Mouse (Mus musculus) macrophage (primary cell): ENCODE data around the gene Defb45. TPM values are rescaled to one million over a fixed set of nuclear protein-coding genes. Genes with fewer than 3 reads are reported as not detected.

ENCODE experiments used
- H3K27ac ChIP-seq: fragments of 350-480 bp; formaldehyde crosslinking; 2 replicates; pipeline ENCODE4 v1.9.0; 2021
- H3K36me3 ChIP-seq: fragments of 350-480 bp; formaldehyde crosslinking; 2 replicates; pipeline ENCODE4 v1.9.0; 2021; ENCODE audit errors: inconsistent target
- H3K4me3 ChIP-seq: fragments of 350-480 bp; formaldehyde crosslinking; 2 replicates; pipeline ENCODE4 v1.9.0; 2021; ENCODE audit errors: inconsistent target
- H3K79me2 ChIP-seq: fragments of 350-480 bp; formaldehyde crosslinking; 2 replicates; pipeline ENCODE4 v1.9.0; 2021; ENCODE audit errors: inconsistent target
- WGBS: methylation state at CpG from one replicate; pipeline ENCODE4 v1.1.7; 2026; ENCODE audit warnings: inconsistent platforms; ENCODE audit not compliant: missing documents; 5-methylcytosine and 5-hydroxymethylcytosine counted together
- polyA plus RNA-seq: library from polyadenylated mRNA; stranded (reverse); fragments of 250-400 nt; gene quantifications from 3 replicates; pipeline ENCODE4 v1.2.4, GENCODE M21; 2018; ENCODE audit warnings: inconsistent platforms
- total RNA-seq, 78 experiments: library from RNA; depleted of rRNA; stranded (reverse); fragments of 250-400 nt; gene quantifications; 1 replicate in 9 of 78; 2 replicates in 24 of 78; 3 replicates in 43 of 78; 4 replicates in 2 of 78; pipeline ENCODE4 v1.2.4; 2018; ENCODE audit warnings: inconsistent platforms in 56 of 78

Gene Defb45
- total RNA-seq (2018; cell fraction: chromatin; rRNA removed) = not detected
- total RNA-seq (2018; cell fraction: cytosol; rRNA removed) = not detected
- not detected for total RNA-seq (2018; cell fraction: nucleus; rRNA removed)
- polyA plus RNA-seq = not detected in 3 replicates

DNA sequence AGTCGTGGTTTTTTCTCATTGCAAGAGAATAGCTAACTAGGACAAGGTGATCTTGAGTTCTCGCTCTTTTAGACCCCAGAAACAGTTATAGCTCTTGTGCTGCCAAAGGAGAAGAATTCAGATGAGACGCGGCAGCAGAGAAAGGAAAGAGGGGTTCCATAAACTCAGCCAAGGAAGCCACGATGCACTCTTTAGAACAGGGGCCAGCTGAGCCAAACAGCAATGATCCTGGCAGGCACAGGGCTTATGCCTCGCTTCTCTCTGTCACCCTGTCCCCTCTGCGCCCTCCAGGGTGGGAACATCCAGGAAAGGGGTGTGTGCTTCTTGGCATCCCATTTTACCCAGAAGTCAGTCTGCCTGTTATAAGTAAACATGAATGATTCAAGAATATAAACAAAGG is at the start of gene Defb45:
Defb45 (minus strand) TSS at position 101 of the 400 bp plus-strand sequence.
- Histone ChIP-seq H3K36me3 (no peaks in the 10 kb centered on the region), H3K4me3 (no peak within 1 kb of the TSS), H3K27ac (no peak within 1 kb of the TSS), H3K79me2 (no peaks in the 10 kb centered on the region)
- WGBS = 77% methylated on average over 7 of the region's 7 CpGs

DNA sequence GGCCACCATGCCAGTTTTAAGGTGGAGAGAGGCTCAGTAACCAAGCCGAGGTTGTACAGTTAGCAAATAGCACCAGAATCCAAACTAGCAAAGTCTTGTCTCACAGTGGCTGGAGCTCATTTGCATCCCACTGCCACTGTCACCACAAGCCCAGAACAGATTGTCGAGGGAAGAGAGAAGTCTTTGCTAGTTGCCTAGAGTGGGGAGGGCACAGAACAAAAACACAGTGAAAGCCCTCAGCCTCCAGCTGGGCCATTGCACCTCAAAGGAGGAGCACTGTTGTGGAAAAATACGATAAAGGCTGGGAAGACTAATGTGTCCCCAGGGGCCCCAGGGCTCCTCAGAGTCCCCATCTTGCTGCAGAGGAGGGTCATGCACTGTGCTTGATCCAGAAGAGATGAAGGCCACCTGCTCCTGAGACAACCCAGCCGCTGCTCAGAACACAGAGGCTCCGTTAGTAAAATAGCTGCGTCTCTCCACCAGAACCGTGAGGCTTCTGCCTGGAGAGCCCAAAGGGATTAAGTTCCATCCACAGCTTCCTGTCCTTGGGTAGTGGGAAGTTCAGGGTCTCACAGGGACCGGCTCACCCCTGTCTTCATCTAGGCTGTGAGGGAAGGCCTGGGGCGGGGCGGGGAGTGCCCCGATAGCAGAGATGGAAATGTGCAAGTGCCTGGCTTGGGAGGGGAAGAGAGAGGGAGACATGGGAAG is 40.4 kb upstream of the Defb45 start:
- WGBS = 72% methylated on average over 11 of the region's 11 CpGs
- H3K4me3 ChIP-seq = no peak overlapping the region

DNA sequence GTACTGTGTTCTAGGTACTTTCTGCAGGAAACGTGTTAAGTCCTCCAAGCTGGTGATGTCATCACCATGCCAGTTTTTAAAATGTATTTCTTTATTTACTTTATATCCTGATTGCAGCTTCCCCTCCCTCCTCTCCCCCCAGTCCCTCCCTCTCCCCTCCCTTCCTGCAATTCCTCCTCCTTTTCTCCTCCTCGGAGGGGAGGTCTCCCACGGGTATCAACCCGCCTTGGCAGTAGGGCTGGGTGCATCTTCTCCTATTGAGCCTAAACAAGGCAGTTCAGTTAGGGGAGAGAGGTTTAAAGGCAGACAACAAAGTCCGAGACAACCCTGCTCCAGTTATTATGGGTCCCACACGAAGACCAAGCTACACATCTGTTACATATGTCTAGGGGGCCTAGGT is 39.7 kb upstream of the Defb45 start:
- Histone ChIP-seq H3K27ac (no peak overlapping the region), H3K79me2 (no peaks in the 10 kb centered on the region), H3K4me3 (no peak overlapping the region), H3K36me3 (no peaks in the 10 kb centered on the region)
- WGBS = 74% methylated on average over 6 of the region's 6 CpGs

More for the DNA sequence above, 40.4 kb upstream of the Defb45 start:
- Histone ChIP-seq H3K36me3 (no peaks in the 10 kb centered on the region), H3K27ac (no peak overlapping the region), H3K79me2 (no peaks in the 10 kb centered on the region)

DNA sequence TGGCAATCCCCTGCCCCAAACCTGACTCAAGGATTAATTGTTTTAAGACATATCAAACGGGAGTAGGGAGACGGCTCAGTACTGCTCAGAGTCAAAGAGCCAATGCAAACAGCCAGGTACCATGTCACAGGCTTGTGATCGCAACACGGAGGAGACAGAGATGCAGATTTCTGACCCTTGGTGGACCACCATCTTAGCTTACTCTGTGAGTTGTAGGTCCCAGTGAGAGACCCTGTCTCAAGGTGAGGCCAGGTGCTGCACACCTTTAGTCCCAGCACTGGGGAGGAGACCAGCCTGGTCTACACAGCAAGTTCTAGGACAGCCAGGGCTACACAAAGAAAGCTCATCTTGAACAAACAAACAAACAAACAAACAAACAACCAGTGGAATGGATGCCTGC is 38.2 kb upstream of the Defb45 start:
- Histone ChIP-seq H3K27ac (no peak overlapping the region), H3K79me2 (no peaks in the 10 kb centered on the region), H3K36me3 (no peaks in the 10 kb centered on the region), H3K4me3 (no peak overlapping the region)
- 93% methylated on average over 4 of the region's 4 CpGs for WGBS

DNA sequence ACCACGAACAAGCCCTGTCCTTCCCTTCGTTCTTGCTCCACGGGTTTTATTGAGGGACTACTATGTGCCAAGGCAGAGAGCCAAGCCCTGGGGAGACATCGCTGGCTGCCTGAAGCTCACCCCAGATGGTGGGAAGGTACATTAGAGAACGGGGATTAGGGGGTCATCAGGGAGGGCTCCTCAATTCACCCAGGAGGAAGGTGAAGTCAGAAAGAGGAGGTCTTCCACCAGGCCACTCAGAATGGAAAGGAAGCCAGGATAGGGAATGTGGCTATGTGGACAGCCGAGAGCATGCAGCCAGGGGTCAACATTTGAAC is 37.8 kb upstream of the Defb45 start:
- Histone ChIP-seq H3K4me3 (no peak overlapping the region), H3K27ac (no peak overlapping the region), H3K79me2 (no peaks in the 10 kb centered on the region), H3K36me3 (no peaks in the 10 kb centered on the region)
- WGBS = 93% methylated on average over 4 of the region's 6 CpGs

DNA sequence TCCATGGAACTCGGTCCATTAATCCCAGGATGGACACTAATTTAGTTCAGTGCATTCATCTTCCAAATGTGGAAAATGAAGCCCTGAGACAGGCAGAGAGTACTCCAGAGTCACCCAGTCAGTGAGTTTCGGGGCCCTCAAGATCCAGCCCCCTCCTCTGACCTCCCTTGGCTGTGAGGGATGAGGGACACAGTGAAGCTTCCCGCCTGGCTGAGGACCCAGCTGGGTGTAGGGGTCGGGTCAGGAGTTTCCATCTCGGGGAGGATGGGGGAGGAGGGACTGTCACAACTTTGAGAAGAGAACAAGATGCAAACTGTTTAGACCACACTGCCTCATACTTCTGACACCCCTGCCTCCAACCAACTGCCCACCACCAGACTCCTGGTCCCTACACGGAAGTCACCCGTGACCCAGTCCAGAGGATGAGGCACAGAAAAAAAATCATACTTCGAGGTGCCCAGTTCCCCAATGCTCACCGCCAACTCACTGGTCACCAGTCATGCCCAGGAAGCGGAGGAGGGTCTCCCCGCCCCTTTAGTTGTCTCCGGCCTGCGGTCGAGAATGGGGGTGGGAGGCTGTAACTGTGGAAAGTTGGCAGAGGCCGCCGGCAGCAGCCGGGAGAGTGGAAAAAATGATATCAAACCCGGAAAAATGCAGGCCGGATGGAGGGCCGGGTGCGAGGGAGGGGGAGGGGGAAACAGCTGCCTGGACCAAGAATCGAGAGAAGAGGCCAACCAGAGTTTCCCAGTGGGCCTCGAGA is 37.2 kb upstream of the Defb45 start:
- 80% methylated on average over 23 of the region's 23 CpGs for WGBS
- H3K27ac ChIP-seq = no peak overlapping the region

DNA sequence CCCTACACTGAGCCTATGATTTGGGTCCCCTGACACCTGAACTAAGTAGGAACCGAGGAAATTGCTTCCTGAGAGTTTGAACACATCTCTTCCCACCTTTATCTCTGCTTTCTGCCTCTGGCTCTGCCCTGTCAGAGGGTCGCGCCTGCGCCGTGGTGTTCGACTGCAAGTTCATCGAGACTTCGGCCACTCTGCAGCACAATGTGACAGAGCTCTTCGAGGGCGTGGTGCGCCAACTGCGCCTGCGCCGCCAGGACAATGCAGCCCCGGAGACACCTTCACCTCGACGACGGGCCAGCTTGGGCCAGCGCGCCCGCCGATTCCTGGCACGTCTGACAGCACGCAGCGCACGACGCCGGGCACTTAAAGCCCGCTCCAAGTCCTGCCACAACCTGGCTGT is 35.1 kb upstream of the Defb45 start:
- no peak overlapping the region for H3K4me3 ChIP-seq
- 94% methylated on average over 19 of the region's 29 CpGs for WGBS
- no peaks in the 10 kb centered on the region for H3K36me3 ChIP-seq
- H3K27ac ChIP-seq = no peak overlapping the region
- H3K79me2 ChIP-seq = no peaks in the 10 kb centered on the region

More for the DNA sequence above, 37.2 kb upstream of the Defb45 start:
- no peaks in the 10 kb centered on the region for H3K36me3 ChIP-seq
- H3K4me3 ChIP-seq = no peak overlapping the region
- no peaks in the 10 kb centered on the region for H3K79me2 ChIP-seq

DNA sequence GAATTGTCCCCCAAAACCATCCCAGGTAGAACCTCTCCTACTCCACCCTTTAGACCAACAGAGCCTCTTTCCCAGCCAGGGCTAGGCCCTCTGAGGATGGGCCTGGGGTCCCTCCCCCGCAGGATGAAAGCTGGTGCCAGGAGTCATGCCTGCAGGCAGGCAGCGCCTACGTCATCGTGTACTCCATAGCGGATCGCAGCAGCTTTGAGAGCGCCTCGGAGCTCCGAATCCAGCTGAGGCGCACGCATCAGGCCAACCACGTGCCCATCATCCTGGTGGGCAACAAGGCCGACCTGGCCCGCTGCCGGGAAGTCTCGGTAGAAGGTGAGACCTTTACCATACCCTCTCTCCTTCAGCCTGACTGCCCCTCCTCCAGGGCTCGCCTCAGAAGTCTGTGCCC is 34.1 kb upstream of the Defb45 start:
- Histone ChIP-seq H3K79me2 (no peaks in the 10 kb centered on the region), H3K36me3 (no peaks in the 10 kb centered on the region), H3K27ac (no peak overlapping the region), H3K4me3 (no peak overlapping the region)
- WGBS = 46% methylated on average over 17 of the region's 17 CpGs

DNA sequence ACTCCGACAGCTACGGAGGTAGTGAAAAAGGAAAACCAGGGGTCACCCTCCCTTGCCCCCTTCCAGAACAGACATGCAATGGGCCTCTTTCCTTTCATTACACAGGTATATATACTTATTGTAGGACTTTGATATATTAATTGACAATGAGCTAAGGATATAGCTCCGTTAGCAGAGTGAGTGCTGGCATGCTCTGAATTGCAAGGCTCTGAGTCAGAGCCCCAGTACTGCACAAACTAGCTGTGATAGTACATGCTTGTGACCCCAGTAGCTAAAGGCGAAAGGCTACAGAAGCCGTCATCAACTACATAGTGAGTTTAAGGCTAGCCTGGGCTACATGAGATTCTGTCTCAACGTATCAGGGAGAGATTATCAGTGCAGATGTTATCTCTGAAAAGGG is 30.7 kb upstream of the Defb45 start:
- Histone ChIP-seq H3K4me3 (no peak overlapping the region), H3K36me3 (no peaks in the 10 kb centered on the region), H3K79me2 (no peaks in the 10 kb centered on the region), H3K27ac (no peak overlapping the region)
- WGBS = 94% methylated on average over 6 of the region's 6 CpGs

DNA sequence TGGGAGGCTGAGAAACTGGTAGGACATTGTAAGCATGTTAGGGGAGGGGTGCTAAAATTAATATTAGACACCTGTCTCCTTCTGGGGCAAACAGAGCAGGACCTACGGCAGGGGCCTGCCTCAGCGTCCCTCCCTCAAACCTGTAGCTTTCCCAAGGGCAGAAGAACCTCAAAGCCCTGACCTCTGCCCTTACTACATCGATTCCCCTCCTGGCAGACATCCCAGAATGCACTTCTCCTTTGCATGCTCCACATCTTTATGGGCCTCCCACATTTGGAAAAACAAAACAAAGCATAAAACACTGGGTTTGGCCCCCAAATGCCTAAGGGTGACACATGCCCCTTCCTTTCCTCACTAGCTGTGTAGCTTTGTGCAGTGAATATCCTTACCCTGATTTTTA is 30.0 kb upstream of the Defb45 start:
- no peaks in the 10 kb centered on the region for H3K36me3 ChIP-seq
- no peak overlapping the region for H3K4me3 ChIP-seq
- 56% methylated on average over 3 of the region's 3 CpGs for WGBS
- no peaks in the 10 kb centered on the region for H3K79me2 ChIP-seq
- H3K27ac ChIP-seq = no peak overlapping the region

DNA sequence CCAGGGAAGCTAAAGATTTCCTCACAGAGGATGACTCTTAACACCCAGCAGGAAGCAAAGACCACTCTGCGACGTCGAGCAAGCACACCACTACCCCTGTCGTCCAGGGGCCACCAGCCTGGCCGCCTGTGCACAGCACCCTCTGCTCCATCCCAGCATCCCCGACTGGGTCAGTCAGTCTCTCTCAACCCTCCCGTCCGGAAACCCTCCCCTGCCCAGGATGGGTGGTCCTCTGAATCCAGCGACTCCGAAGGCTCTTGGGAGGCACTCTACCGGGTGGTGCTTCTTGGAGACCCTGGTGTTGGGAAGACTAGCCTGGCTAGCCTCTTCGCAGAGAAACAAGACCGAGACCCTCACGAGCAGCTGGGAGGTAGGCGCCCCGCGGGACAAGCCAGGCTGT is 28.9 kb upstream of the Defb45 start:
- no peaks in the 10 kb centered on the region for H3K36me3 ChIP-seq
- H3K27ac ChIP-seq = no peak overlapping the region
- no peak overlapping the region for H3K4me3 ChIP-seq
- no peaks in the 10 kb centered on the region for H3K79me2 ChIP-seq
- WGBS = 72% methylated on average over 17 of the region's 17 CpGs

DNA sequence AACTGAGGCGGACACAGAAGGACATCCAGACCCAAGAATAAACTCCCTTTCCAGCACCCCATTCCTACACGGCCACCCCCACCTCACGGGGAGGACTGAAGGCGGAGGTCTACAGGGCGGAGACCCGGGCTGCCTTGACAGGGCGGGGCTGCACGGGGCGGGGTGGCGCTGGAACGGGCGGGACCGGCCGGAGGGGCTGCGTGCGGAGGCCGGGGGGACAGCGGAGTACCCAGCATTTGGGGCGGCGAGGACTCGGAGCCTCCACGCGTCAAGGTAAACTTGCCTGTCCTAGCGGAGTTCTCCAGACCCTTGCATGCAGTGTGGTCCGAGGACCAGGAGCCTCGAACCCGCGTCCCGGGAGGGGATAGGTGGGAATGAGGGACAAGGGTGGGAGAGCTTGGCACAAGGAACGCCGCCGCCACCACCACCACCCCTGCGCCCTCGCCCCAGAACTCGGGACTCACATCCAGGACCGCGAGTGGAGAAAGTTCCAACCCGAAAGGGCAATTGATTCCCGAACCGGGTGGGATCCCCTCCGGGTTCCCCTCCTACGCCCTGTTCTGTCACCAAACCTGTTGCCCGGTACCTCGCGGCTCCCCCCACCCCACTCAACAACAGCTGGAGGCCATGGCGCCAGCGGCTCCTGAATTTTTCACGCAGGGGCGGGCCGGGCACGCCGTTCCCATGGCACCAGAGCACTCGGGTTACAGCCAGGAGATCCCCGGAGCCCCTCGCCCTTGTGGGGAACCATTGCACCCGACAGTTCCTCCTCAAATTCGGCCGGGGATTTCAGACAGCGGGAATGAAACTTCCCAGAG is 27.8 kb upstream of the Defb45 start, which contains the start of gene Rem1:
Rem1 (plus strand) TSS at position 178 of the 818 bp plus-strand sequence.
- H3K36me3 ChIP-seq = no peaks in the 10 kb centered on the region
- no peak within 1 kb of the TSS for H3K4me3 ChIP-seq
- WGBS = 6% methylated on average over 57 of the region's 59 CpGs

DNA sequence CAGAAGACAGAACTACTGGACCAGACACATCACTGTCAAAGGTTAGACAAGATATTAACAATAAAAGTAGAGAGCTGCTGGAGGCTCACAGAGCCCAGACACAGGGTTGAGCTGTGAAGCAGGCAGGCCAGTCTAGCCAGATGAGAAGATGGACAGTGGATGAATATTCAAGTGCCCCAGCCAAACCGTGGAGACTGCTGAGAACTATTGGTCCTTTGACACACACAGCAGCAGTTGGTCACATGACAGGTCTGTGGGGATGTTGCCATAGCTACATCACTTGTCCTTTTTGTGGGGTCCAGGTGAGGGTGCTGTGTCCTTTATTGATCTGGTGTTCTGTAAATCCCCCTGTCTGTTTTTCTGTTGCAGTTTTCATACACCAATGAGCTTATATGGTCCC is 26.1 kb upstream of the Defb45 start:
- WGBS = 46% methylated on average over 1 of the region's 1 CpGs
- H3K4me3 ChIP-seq = no peak overlapping the region

More for the DNA sequence above, 27.8 kb upstream of the Defb45 start, which contains the start of gene Rem1:
- Histone ChIP-seq H3K79me2 (no peaks in the 10 kb centered on the region), H3K27ac (no peak within 1 kb of the TSS)

DNA sequence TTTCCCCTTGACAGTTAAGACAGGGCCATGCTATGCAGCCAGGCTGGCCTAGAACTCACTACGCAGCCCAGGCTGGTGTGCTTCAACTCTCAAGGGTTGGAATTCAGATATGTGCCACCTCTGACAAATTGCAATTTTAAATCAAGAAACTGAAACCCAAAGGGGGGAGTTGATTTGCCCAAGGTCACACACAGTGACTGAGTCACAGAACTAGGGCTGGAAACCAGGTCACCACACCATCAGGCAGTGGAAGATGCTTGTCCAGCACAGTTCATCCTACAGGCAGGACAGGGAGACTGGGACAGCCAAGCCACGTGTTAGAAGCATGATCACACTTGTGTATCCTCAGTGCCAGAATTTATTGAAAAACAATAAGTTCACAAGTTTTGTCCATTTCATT is 25.4 kb upstream of the Defb45 start:
- Histone ChIP-seq H3K79me2 (no peaks in the 10 kb centered on the region), H3K27ac (no peak overlapping the region), H3K36me3 (no peaks in the 10 kb centered on the region), H3K4me3 (no peak overlapping the region)
- WGBS = 97% methylated on average over 2 of the region's 2 CpGs

More for the DNA sequence above, 26.1 kb upstream of the Defb45 start:
- H3K79me2 ChIP-seq = no peaks in the 10 kb centered on the region
- H3K36me3 ChIP-seq = no peaks in the 10 kb centered on the region
- no peak overlapping the region for H3K27ac ChIP-seq
